Mouse (Mus musculus) intestine, embryonic 16.5 days (tissue): ENCODE measurements at regions not wholly inside any gene's neighbourhood (a gene's known extent, or its start where the extent isn't known, plus 50 kb on each side); places are given as distances from the start of the nearest gene placed in this dataset.
"Not testable (repeated sequence)": the region's sequence is repeated elsewhere in the genome, so short reads cannot be mapped to it uniquely, and the experiment has no call there.

Source experiments
- ATAC-seq: fragments of 200-750 bp; cut with Nextera tagmentation; 2 replicates; pipeline ENCODE4 v1.8.0; 2017; ENCODE audit warnings: moderate TSS enrichment, moderate library complexity
- H3K27ac ChIP-seq: fragments of 300-500 bp; sonication (generic); 2 replicates; pipeline ENCODE4 v1.5.1; 2014; ENCODE audit warnings: mild to moderate bottlenecking, low read length
- H3K27me3 ChIP-seq: fragments of 300-500 bp; sonication (generic); replicated peaks from 2 replicates; pipeline ENCODE4 v1.6.1; 2014; ENCODE audit warnings: low read length, control low read depth, mixed read lengths; ENCODE audit not compliant: control insufficient read depth, insufficient read depth
- H3K36me3 ChIP-seq: fragments of 300-500 bp; sonication (generic); 2 replicates; pipeline ENCODE4 v1.6.1; 2014; ENCODE audit warnings: low read length, control low read depth; ENCODE audit not compliant: control insufficient read depth, insufficient read depth
- H3K4me1 ChIP-seq: fragments of 300-500 bp; sonication (generic); 2 replicates; pipeline ENCODE4 v1.6.1; 2014; ENCODE audit warnings: low read length, control low read depth, mixed read lengths; ENCODE audit not compliant: control insufficient read depth, insufficient read depth
- H3K4me2 ChIP-seq: fragments of 300-500 bp; sonication (generic); 2 replicates; pipeline ENCODE4 v1.6.1; 2014; ENCODE audit warnings: low read depth, low read length, control low read depth
- H3K4me3 ChIP-seq: fragments of 300-500 bp; sonication (generic); 2 replicates; pipeline ENCODE4 v1.5.1; 2014; ENCODE audit warnings: mild to moderate bottlenecking, low read length
- H3K9ac ChIP-seq: fragments of 300-500 bp; sonication (generic); 2 replicates; pipeline ENCODE4 v1.6.1; 2014; ENCODE audit warnings: low read depth, low read length
- H3K9me3 ChIP-seq: fragments of 300-500 bp; sonication (generic); 2 replicates; pipeline ENCODE4 v1.6.1; 2016; ENCODE audit warnings: low read length, control low read depth; ENCODE audit not compliant: control insufficient read depth
- WGBS: fragments of 180-500 bp; shearing (Covaris S2); extraction: QIAGEN DNeasy Blood & Tissue Kit; methylation state at CpG from one replicate; pipeline ENCODE4 v1.1.7; 2014; 5-methylcytosine and 5-hydroxymethylcytosine counted together

DNA sequence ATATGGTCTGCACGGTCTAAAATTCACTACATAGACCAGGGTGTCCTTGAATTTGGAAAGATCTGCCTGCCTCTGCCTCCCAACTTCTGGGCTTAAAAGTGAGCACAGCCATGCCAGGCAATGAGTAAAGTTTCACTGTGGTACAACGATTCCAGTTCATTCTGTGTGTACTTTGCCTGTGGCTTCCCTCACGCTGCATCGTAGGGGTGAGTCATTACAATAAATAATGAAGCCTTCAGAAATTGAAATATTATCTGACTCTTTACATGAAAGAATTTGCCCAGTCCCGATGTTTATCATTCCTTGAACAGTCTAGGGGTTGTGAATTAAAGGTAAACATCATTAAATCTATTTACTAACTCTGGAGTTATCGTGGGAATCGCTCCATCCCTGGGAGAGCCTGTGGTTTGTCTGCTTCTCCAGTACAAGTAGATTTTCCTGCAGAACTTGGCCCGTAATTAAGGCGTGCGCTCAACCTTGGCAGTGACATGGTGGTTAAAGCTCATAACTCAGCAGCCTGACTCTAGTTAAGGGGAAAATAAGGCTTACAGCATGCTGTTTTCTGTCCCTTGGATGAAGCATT lies 174.7 kb upstream of the Rhobtb1 start:
- no peaks in the 10 kb centered on the region for H3K36me3 ChIP-seq
- H3K9ac ChIP-seq, result no peak overlapping the region
- no peak overlapping the region for H3K4me2 ChIP-seq
- H3K27me3 ChIP-seq, result no peaks in the 10 kb centered on the region
- no peaks in the 10 kb centered on the region for H3K9me3 ChIP-seq
- no peak overlapping the region for H3K4me3 ChIP-seq
- H3K4me1 ChIP-seq, result no peaks in the 10 kb centered on the region
- no peak overlapping the region for H3K27ac ChIP-seq
- 45% methylated on average over 10 of the region's 10 CpGs for WGBS
- ATAC-seq, result peak; percentile 26; the same call in 1 of the 2 replicates

DNA sequence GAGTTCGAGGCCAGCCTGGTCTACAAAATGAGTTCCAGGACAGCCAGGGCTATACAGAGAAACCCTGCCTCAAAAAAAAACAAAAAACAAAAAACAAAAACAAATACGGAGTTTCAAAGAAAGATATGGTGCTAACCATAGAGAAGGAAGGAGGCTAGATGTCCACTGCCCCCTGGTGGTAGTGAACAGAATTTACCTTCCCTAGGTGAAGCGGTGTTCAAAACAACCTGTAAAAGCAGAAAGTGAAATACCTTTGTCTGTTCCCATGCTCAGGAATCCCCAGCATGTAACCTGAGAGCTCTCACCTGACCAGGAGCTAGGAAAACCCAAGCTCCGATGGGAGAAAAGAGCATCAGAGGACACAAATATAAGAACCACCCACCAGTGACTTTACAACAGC lies 173.1 kb upstream of the Rhobtb1 start:
- Histone ChIP-seq H3K9ac (no peak overlapping the region), H3K27me3 (no peaks in the 10 kb centered on the region), H3K4me2 (no peak overlapping the region), H3K4me1 (no peaks in the 10 kb centered on the region), H3K27ac (no peak overlapping the region), H3K9me3 (no peaks in the 10 kb centered on the region), H3K4me3 (no peak overlapping the region), H3K36me3 (no peaks in the 10 kb centered on the region)
- ATAC-seq, result no peak
- 80% methylated on average over 4 of the region's 4 CpGs for WGBS

DNA sequence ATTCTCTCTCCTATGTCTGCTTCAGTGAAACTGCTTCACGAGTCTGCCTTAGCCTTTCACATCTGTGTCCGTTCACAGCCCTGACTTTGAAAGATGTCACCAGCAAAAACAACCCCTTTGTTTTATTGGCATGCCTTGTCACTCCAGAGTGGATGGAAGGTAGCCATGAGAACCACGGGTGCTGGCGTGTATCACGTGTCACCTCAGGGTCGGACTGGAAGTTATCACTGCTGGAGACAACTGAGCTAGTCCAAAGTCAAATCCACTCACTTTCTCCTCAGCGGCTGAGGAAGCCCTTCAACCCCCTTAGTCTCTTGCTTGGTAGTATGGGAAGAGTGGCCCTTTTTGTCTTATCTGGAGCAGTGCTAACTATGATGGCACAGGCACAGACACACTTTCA lies 171.3 kb upstream of the Rhobtb1 start:
- Histone ChIP-seq H3K27me3 (no peaks in the 10 kb centered on the region), H3K4me2 (no peak overlapping the region), H3K27ac (no peak overlapping the region), H3K4me3 (no peak overlapping the region), H3K36me3 (no peaks in the 10 kb centered on the region), H3K9ac (no peak overlapping the region), H3K9me3 (no peaks in the 10 kb centered on the region), H3K4me1 (no peaks in the 10 kb centered on the region)
- 52% methylated on average over 7 of the region's 7 CpGs for WGBS
- peak; percentile 52; the same call in 1 of the 2 replicates for ATAC-seq

DNA sequence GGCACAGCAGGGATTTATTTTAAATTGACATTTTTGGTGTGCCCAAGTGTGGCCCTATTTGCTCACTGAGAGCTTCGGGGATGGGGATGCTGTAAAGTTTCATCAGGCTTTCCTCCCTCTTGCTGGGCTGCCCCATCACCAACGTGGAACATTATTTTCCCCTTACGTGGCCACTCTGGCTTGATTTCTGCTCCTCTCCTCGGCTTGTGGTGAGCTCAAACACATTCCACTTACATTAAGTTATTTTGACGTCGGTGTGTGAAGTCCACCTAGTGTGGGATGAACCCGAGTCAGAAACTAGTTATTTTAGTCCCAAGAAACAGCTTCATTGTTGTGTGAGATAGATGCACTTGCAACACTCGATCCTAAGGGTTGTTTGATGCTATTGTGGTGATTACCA lies 168.9 kb upstream of the Rhobtb1 start:
- Histone ChIP-seq H3K4me1 (no peaks in the 10 kb centered on the region), H3K9ac (no peak overlapping the region), H3K4me2 (no peak overlapping the region), H3K27ac (no peak overlapping the region), H3K27me3 (no peaks in the 10 kb centered on the region), H3K9me3 (no peaks in the 10 kb centered on the region), H3K36me3 (no peaks in the 10 kb centered on the region), H3K4me3 (no peak overlapping the region)
- no peak for ATAC-seq
- 84% methylated on average over 8 of the region's 8 CpGs for WGBS

DNA sequence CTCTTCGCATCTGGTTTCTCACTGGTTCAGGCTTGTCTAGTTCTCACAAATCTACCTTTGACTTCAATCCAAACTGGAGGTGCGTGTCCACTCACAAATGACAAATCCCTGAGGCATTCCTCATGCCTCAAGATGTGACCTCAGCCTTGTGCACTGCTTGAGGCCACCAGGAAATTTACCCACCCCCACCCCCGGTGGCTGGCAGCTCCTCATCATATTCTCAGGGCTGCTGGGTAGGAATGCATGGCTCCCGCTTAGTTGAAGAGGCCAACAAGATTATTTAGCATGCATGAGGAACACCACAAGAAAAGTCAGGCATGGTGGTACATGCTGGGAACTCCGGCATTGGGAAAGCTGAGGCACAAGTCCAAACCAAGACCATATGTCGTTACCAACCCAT lies 160.7 kb upstream of the Rhobtb1 start:
- no peak overlapping the region for H3K27ac ChIP-seq
- no peaks in the 10 kb centered on the region for H3K27me3 ChIP-seq
- WGBS, result 90% methylated on average over 6 of the region's 6 CpGs
- no peak overlapping the region for H3K4me2 ChIP-seq
- no peak overlapping the region for H3K9ac ChIP-seq
- H3K36me3 ChIP-seq, result no peaks in the 10 kb centered on the region
- H3K4me1 ChIP-seq, result no peaks in the 10 kb centered on the region
- no peak overlapping the region for H3K4me3 ChIP-seq
- no peak for ATAC-seq
- no peaks in the 10 kb centered on the region for H3K9me3 ChIP-seq

DNA sequence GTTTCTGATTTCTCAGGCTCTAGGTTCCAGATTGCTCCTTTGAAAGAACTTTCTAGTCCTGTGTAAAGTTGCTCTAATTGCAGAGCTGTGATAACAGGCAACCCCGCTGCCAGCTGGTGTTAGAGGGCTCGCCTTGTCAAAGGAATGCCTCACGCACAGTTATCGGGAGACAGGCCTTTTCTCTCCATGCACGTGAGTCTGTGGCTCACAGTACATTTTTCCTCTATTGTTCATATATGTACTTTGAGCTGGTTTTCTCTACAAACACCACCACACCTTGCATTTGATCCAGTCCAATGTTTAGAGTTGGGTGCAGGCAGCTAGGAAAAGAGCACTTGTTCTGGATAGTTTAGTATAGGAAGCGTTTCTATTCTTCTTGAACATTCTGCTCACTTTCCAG lies 151.6 kb upstream of the Rhobtb1 start:
- H3K27ac ChIP-seq, result no peak overlapping the region
- no peaks in the 10 kb centered on the region for H3K4me1 ChIP-seq
- H3K27me3 ChIP-seq, result no peaks in the 10 kb centered on the region
- peaks cover 4% of the 10 kb centered on the region; the same call in 1 of the 2 replicates for H3K9me3 ChIP-seq
- no peak overlapping the region for H3K4me3 ChIP-seq
- 86% methylated on average over 6 of the region's 6 CpGs for WGBS
- H3K9ac ChIP-seq, result no peak overlapping the region
- ATAC-seq, result no peak
- H3K4me2 ChIP-seq, result no peak overlapping the region
- no peaks in the 10 kb centered on the region for H3K36me3 ChIP-seq

DNA sequence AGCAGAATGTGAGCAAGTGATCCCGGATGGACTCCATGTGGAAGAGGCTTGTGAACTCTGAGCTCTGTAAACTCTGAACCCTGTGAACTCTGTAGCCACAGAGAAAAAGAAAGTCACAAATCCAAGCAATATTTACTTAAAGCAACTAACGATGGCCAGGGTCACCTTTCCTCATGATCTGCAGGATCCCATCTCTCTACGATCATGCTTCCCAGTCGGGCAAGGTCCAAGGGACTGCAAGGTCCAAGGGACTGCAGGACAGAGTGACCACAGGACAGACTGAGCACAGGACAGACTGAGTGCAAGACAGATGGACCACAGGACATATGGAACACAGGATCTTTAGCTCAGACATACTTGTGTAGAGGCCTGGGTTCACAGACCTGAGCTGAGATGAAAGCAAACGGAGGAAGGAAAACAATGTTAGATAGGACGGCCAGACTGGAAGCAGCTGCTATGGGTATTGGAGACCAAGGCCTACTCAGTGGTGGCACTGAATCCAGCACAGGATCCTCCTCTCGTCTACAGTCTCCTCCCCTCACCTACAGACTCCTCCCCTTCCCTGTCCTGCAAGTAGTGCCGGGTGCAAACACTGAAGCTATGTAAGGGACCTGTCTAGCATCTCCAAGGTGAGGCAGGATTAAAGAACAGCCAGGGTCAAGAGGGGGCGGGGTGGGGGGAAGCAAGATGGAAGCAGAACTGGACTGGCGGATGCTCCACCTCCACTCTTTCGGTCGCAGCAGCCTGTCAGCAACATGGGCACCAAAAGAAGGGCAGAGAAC lies 149.4 kb upstream of the Rhobtb1 start:
- Histone ChIP-seq H3K4me1 (no peaks in the 10 kb centered on the region), H3K36me3 (no peaks in the 10 kb centered on the region), H3K9ac (no peak overlapping the region), H3K27ac (no peak overlapping the region), H3K27me3 (no peaks in the 10 kb centered on the region), H3K4me2 (no peak overlapping the region), H3K9me3 (peaks cover 4% of the 10 kb centered on the region; the same call in 1 of the 2 replicates), H3K4me3 (no peak overlapping the region)
- WGBS, result 84% methylated on average over 12 of the region's 12 CpGs
- no peak for ATAC-seq

DNA sequence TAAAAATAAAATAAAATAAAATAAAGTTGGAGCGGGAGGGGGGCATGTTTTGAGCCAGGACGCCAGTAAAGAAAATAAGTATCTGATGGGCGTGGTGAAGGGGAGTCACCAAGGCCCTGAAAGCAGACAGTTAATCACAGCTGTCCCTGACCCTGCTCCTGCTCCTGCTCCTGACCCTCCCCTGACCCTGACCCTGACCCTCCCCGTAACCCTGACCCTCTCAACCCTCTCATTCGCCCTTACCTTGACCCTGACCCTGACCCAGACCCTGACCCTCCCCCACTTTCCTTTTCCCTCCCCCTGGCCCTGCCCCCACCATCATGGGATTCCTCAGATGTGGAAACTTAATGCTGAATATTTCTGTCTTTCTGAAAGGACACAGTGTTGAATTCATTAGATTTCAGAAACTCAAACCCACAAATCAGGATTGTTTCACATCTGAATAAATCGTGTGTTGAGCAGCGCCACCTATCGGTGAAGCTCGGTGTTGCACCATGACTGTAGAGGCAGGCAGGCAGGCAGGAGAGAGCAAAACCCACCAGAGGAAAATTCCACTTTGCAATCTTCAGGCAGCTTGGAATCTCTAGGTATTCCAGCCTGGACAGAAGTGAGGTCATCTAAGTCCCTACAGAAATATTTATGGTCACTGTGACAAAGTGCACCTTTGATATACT lies 145.9 kb upstream of the Rhobtb1 start:
- no peaks in the 10 kb centered on the region for H3K36me3 ChIP-seq
- no peak overlapping the region for H3K9ac ChIP-seq
- no peak overlapping the region for H3K27ac ChIP-seq
- peaks cover 4% of the 10 kb centered on the region; the same call in 1 of the 2 replicates for H3K9me3 ChIP-seq
- no peaks in the 10 kb centered on the region for H3K4me1 ChIP-seq
- no peaks in the 10 kb centered on the region for H3K27me3 ChIP-seq
- no peak overlapping the region for H3K4me3 ChIP-seq
- 49% methylated on average over 9 of the region's 9 CpGs for WGBS
- no peak overlapping the region for H3K4me2 ChIP-seq
- ATAC-seq, result no peak

DNA sequence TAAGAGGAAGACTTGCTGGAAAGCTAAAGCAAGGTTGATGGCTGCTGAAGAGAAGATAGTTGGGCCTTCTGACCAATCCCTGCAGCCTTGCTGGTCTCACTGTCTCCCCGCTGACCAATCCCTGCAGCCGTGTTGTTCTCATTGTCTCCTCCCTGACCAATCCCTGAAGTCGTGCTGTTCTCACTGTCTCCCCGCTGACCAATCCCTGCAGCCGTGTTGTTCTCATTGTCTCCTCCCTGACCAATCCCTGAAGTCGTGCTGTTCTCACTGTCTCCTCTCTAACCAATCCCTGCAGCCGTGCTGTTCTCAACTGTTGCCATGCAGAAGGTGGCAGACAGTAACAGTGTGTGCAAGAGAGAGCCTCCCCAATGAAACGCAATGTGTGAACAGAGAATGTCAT lies 142.6 kb upstream of the Rhobtb1 start:
- H3K9ac ChIP-seq, H3K27me3 ChIP-seq, H3K4me1 ChIP-seq, H3K27ac ChIP-seq, H3K4me3 ChIP-seq, ATAC-seq, H3K36me3 ChIP-seq, H3K4me2 ChIP-seq, H3K9me3 ChIP-seq: not testable (repeated sequence)
- WGBS, result 89% methylated on average over 8 of the region's 8 CpGs
